ENCODE assay signal across 8 mouse cellular contexts in the genomic region with DNA sequence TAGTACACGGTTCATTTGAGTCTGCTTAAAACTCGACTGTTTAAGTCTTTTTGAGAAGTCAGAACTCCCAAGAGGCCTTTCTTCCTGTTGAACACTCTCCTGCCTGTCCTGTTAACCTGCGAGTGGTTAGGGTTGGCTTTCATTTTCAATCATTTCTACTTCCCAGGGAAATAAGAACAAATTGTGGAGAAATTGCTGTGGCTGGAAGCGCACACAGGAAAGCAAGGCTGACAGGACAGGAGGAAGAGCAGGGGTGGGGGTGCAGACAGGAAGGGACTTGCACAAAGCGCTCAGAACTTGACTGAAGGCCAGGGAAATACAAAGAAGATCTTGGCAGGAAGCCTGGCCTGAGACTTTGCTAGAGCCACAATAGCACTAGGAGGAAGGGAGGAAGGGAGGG.
DNase-seq lines count a peak whose midpoint lies in the region; ATAC-seq and TF ChIP-seq lines count a peak whose summit lies in the region.

No protein-coding gene starts in this region.

- TF ChIP-seq CTCF in thymus, adult 2 months (IDR thresholded peaks at IDR 0.05; ENCODE audit: borderline replicate concordance, control insufficient read depth, extremely low read depth, insufficient read depth, low read length, poor library complexity), result no peak
- no peak for TF ChIP-seq CTCF in heart, adult 2 months (IDR thresholded peaks at IDR 0.05)
- TF ChIP-seq CTCF in stomach, postnatal 0 days (IDR thresholded peaks at IDR 0.05; ENCODE audit: low read depth), result no peak

- no peak overlapping the region for H3K4me2 ChIP-seq in midbrain, embryonic 15.5 days
- no peak overlapping the region for H3K4me2 ChIP-seq in stomach, postnatal 0 days (replicated peaks; ENCODE audit: low read depth)

- peak overlapping the region; percentile 60; the same call in 1 of the 2 replicates for H3K27ac ChIP-seq in thymus, adult 2 months (ENCODE audit: control insufficient read depth, insufficient read depth, low read length)
- peak overlapping the region; percentile 69 for H3K27ac ChIP-seq in embryonic facial prominence, embryonic 10.5 days (replicated peaks)
- peak overlapping the region; percentile 81 for H3K27ac ChIP-seq in heart, adult 2 months
- H3K27ac ChIP-seq in limb, embryonic 10.5 days, result 0 out of 2 replicates have a peak overlapping the region, but pooled peaks have one; percentile 56
- peak overlapping the region; percentile 53; the same call in 1 of the 2 replicates for H3K27ac ChIP-seq in midbrain, embryonic 15.5 days
- H3K27ac ChIP-seq in stomach, postnatal 0 days (replicated peaks), result peak overlapping the region; percentile 36; the same call in 1 of the 2 replicates

- TF ChIP-seq EP300 in heart, adult 2 months (IDR thresholded peaks at IDR 0.05; ENCODE audit: insufficient read depth, low read depth, low read length), result peak; percentile 75; the same call in 1 of the 2 replicates
- no peak for TF ChIP-seq EP300 in stomach, postnatal 0 days (optimal IDR thresholded peaks at IDR 0.05)

- no peaks in the 10 kb centered on the region for H3K9me3 ChIP-seq in embryonic facial prominence, embryonic 10.5 days
- H3K9me3 ChIP-seq in limb, embryonic 10.5 days (replicated peaks), result no peaks in the 10 kb centered on the region
- H3K9me3 ChIP-seq in midbrain, embryonic 15.5 days, result no peaks in the 10 kb centered on the region
- H3K9me3 ChIP-seq in stomach, postnatal 0 days (ENCODE audit: control insufficient read depth, low read length), result no peaks in the 10 kb centered on the region

- H3K9ac ChIP-seq in heart, adult 2 months (ENCODE audit: low read depth, low read length), result peak overlapping the region; percentile 37; the same call in 1 of the 2 replicates
- H3K9ac ChIP-seq in midbrain, embryonic 15.5 days, result no peak overlapping the region
- no peak overlapping the region for H3K9ac ChIP-seq in stomach, postnatal 0 days (ENCODE audit: low read length)

- H3K36me3 ChIP-seq in thymus, adult 2 months (ENCODE audit: control insufficient read depth, insufficient read depth, low read length), result no peaks in the 10 kb centered on the region
- H3K36me3 ChIP-seq in embryonic facial prominence, embryonic 10.5 days (replicated peaks), result no peaks in the 10 kb centered on the region
- H3K36me3 ChIP-seq in heart, adult 2 months (ENCODE audit: control insufficient read depth, insufficient read depth, low read length), result peaks cover 4% of the 10 kb centered on the region
- no peaks in the 10 kb centered on the region for H3K36me3 ChIP-seq in limb, embryonic 10.5 days
- no peaks in the 10 kb centered on the region for H3K36me3 ChIP-seq in midbrain, embryonic 15.5 days (replicated peaks)
- no peaks in the 10 kb centered on the region for H3K36me3 ChIP-seq in stomach, postnatal 0 days (ENCODE audit: control insufficient read depth, insufficient read depth, low read length)

- intact Hi-C loops in heart, adult 2 months (cut with DNase I), result loop anchor here (2.0 kb wide), 1 partner anchor 104 kb away; no protein-coding TSS in a partner anchor

- DNase-seq in thymus, adult 2 months, result peak; percentile 11
- DNase-seq in thymus, adult 18-20 months, result no peak
- DNase-seq in embryonic facial prominence, embryonic 10.5 days (ENCODE audit: low spot score), result peak; percentile 25
- peak; percentile 72 to 88 for DNase-seq in heart, adult 2 months
- peak; percentile 72 to 73 for DNase-seq in kidney, adult 8-10 months
- DNase-seq in limb, embryonic 10.5 days (ENCODE audit: low spot score), result no peak
- DNase-seq in stomach, postnatal 0 days (ENCODE audit: low spot score), result peak; percentile 36

- H3K27me3 ChIP-seq in thymus, adult 2 months (ENCODE audit: control insufficient read depth, insufficient read depth, low read length), result no peaks in the 10 kb centered on the region
- H3K27me3 ChIP-seq in embryonic facial prominence, embryonic 10.5 days (replicated peaks; ENCODE audit: low read depth, poor library complexity, severe bottlenecking), result no peaks in the 10 kb centered on the region
- no peaks in the 10 kb centered on the region for H3K27me3 ChIP-seq in heart, adult 2 months (ENCODE audit: control insufficient read depth, insufficient read depth, low read length)
- no peaks in the 10 kb centered on the region for H3K27me3 ChIP-seq in limb, embryonic 10.5 days (ENCODE audit: low read depth, poor library complexity, severe bottlenecking)
- H3K27me3 ChIP-seq in midbrain, embryonic 15.5 days (replicated peaks), result no peaks in the 10 kb centered on the region
- no peaks in the 10 kb centered on the region for H3K27me3 ChIP-seq in stomach, postnatal 0 days (ENCODE audit: control insufficient read depth, insufficient read depth, low read length)

- no peak for TF ChIP-seq POLR2A in thymus, adult 2 months (IDR thresholded peaks at IDR 0.05; ENCODE audit: control insufficient read depth, extremely low read depth, insufficient read depth, low read length, poor library complexity)
- no peak; the same call in 1 of the 2 replicates for TF ChIP-seq POLR2A in heart, adult 2 months (IDR thresholded peaks at IDR 0.05; ENCODE audit: insufficient read depth, low read depth, low read length)

- peaks cover 5% of the 10 kb centered on the region for H3K4me1 ChIP-seq in thymus, adult 2 months (replicated peaks; ENCODE audit: control insufficient read depth, insufficient read depth, low read length)
- H3K4me1 ChIP-seq in embryonic facial prominence, embryonic 10.5 days, result peaks cover 34% of the 10 kb centered on the region
- H3K4me1 ChIP-seq in heart, adult 2 months (ENCODE audit: control insufficient read depth, insufficient read depth, low read length), result peaks cover 11% of the 10 kb centered on the region
- peaks cover 17% of the 10 kb centered on the region; the same call in 1 of the 2 replicates for H3K4me1 ChIP-seq in limb, embryonic 10.5 days
- H3K4me1 ChIP-seq in midbrain, embryonic 15.5 days, result peaks cover 22% of the 10 kb centered on the region
- H3K4me1 ChIP-seq in stomach, postnatal 0 days (replicated peaks; ENCODE audit: control insufficient read depth, insufficient read depth), result no peaks in the 10 kb centered on the region

- no peaks in the 10 kb centered on the region for H3K79me2 ChIP-seq in heart, adult 2 months (replicated peaks; ENCODE audit: control insufficient read depth, insufficient read depth, low read length)

- WGBS in thymus, adult 2 months, result 18% methylated on average over 5 of the region's 5 CpGs
- 44% methylated on average over 5 of the region's 5 CpGs for WGBS in embryonic facial prominence, embryonic 10.5 days
- 7% methylated on average over 5 of the region's 5 CpGs for WGBS in heart, adult 2 months
- 65% methylated on average over 5 of the region's 5 CpGs for WGBS in limb, embryonic 10.5 days
- 27% methylated on average over 5 of the region's 5 CpGs for WGBS in midbrain, embryonic 15.5 days
- 19% methylated on average over 5 of the region's 5 CpGs for WGBS in stomach, postnatal 0 days

- ATAC-seq in midbrain, embryonic 15.5 days (replicated peaks), result peak; percentile 82
- ATAC-seq in stomach, postnatal 0 days (ENCODE audit: low FRiP score, low TSS enrichment), result 0 out of 2 replicates have a peak, but pooled peaks have one; percentile 32

- H3K4me3 ChIP-seq in thymus, adult 2 months (ENCODE audit: control insufficient read depth, insufficient read depth, low read length), result no peak overlapping the region
- H3K4me3 ChIP-seq in embryonic facial prominence, embryonic 10.5 days, result no peak overlapping the region
- no peak overlapping the region for H3K4me3 ChIP-seq in heart, adult 2 months
- no peak overlapping the region for H3K4me3 ChIP-seq in limb, embryonic 10.5 days
- H3K4me3 ChIP-seq in midbrain, embryonic 15.5 days, result no peak overlapping the region
- no peak overlapping the region for H3K4me3 ChIP-seq in stomach, postnatal 0 days (ENCODE audit: low read depth, low read length)

Comparison
In these comparisons a context has a peak if more than half of its experiments do, and no peak if none do; other contexts are left out.
1. DNase-seq: peak in thymus, adult 2 months (single experiment), embryonic facial prominence, embryonic 10.5 days (single experiment), heart, adult 2 months (2 of 2), kidney, adult 8-10 months (2 of 2) and stomach, postnatal 0 days (single experiment); none in thymus, adult 18-20 months (0 of 2) and limb, embryonic 10.5 days (single experiment).
2. Peak in every context shown above with its lines, with median percentiles within 50 percentile points of each other: H3K27ac ChIP-seq.